Mouse (Mus musculus): ENCODE measurements around the gene Pa2g4. TPM values are rescaled to one million over a fixed set of nuclear protein-coding genes. Genes with fewer than 3 reads are reported as not detected.
"Not testable (repeated sequence)": the region's sequence is repeated elsewhere in the genome, so short reads cannot be mapped to it uniquely, and the experiment has no call there.

Pa2g4 gene
- polyA plus RNA-seq, 1 experiment from 2014 or later = 116 TPM

GRCm38 (mm10) chr10:128588775-128589463 is 23.1 kb upstream of the Pa2g4 start:
- Histone ChIP-seq H3K79me2 (ENCODE audit: inconsistent target) (no peaks in the 10 kb centered on the region), H3K36me3 (ENCODE audit: inconsistent target) (no peaks in the 10 kb centered on the region), H3K4me3 (ENCODE audit: inconsistent target) (peak overlapping the region; percentile 42), H3K27ac (no peak overlapping the region)
- 14% methylated on average over 23 of the region's 23 CpGs for WGBS (ENCODE audit: missing documents)

DNA sequence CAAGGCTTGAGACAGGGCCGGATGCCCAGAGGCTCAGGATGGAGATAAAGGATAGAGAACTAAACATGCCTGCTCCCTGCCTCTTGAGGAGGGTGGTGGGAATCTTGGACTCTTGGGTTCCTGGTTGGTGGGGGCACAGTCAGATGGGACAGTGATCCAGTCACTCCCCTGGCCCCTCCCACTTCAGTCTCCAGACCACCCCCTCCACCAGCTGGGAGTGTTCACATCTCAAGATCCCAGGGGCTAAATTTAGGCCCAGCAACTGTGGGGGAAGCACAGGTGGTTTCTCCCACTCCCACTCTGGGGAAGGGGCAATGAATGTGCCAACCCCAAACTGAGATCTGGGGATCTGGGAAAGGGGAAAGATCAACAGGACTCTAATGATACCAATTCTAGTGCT is 22.3 kb upstream of the Pa2g4 start:
- no peaks in the 10 kb centered on the region for H3K79me2 ChIP-seq (ENCODE audit: inconsistent target)
- H3K36me3 ChIP-seq (ENCODE audit: inconsistent target) = no peaks in the 10 kb centered on the region
- H3K4me3 ChIP-seq (ENCODE audit: inconsistent target) = no peak overlapping the region
- 82% methylated on average over 1 of the region's 1 CpGs for WGBS (ENCODE audit: missing documents)
- no peak overlapping the region for H3K27ac ChIP-seq

DNA sequence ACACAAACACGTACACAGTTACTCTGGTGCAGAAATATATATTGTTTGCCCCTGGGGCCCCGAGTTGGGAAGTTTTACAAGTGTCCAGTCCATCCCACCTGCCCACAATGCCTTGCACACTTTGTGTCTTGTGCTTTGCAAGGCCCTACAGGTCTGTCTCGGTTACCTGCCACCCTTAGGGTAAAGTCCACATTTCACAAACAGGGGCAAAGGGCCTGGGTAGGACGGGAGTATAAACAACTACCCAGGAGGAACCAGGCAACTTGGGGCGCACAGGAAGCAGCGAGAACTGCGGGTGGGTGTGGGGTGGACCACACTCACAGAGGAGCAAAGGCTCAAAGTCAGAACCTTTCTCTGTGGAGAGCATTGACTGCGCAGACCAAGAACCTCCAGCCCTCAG is 21.9 kb upstream of the Pa2g4 start:
- H3K79me2 ChIP-seq (ENCODE audit: inconsistent target) = no peaks in the 10 kb centered on the region
- 66% methylated on average over 8 of the region's 8 CpGs for WGBS (ENCODE audit: missing documents)
- H3K36me3 ChIP-seq (ENCODE audit: inconsistent target) = no peaks in the 10 kb centered on the region
- H3K27ac ChIP-seq = no peak overlapping the region
- H3K4me3 ChIP-seq (ENCODE audit: inconsistent target) = no peak overlapping the region

- Histone ChIP-seq H3K4me3 (ENCODE audit: inconsistent target) (no peak overlapping the region), H3K27ac (no peak overlapping the region), H3K79me2 (ENCODE audit: inconsistent target) (no peaks in the 10 kb centered on the region), H3K36me3 (ENCODE audit: inconsistent target) (no peaks in the 10 kb centered on the region)
- WGBS (ENCODE audit: missing documents) = 46% methylated on average over 4 of the region's 4 CpGs
Measured at GRCm38 (mm10) chr10:128587120-128587519, 21.3 kb upstream of the Pa2g4 start.

- Histone ChIP-seq H3K36me3 (ENCODE audit: inconsistent target) (no peaks in the 10 kb centered on the region), H3K79me2 (ENCODE audit: inconsistent target) (no peaks in the 10 kb centered on the region), H3K27ac (no peak overlapping the region), H3K4me3 (ENCODE audit: inconsistent target) (no peak overlapping the region)
- WGBS (ENCODE audit: missing documents) = 92% methylated on average over 1 of the region's 1 CpGs
Measured at GRCm38 (mm10) chr10:128586546-128586945, 20.8 kb upstream of the Pa2g4 start.

GRCm38 (mm10) chr10:128584386-128584785 is 18.6 kb upstream of the Pa2g4 start:
- no peaks in the 10 kb centered on the region for H3K36me3 ChIP-seq (ENCODE audit: inconsistent target)
- no peak overlapping the region for H3K4me3 ChIP-seq (ENCODE audit: inconsistent target)
- WGBS (ENCODE audit: missing documents) = 65% methylated on average over 4 of the region's 4 CpGs
- no peak overlapping the region for H3K27ac ChIP-seq
- H3K79me2 ChIP-seq (ENCODE audit: inconsistent target) = no peaks in the 10 kb centered on the region

DNA sequence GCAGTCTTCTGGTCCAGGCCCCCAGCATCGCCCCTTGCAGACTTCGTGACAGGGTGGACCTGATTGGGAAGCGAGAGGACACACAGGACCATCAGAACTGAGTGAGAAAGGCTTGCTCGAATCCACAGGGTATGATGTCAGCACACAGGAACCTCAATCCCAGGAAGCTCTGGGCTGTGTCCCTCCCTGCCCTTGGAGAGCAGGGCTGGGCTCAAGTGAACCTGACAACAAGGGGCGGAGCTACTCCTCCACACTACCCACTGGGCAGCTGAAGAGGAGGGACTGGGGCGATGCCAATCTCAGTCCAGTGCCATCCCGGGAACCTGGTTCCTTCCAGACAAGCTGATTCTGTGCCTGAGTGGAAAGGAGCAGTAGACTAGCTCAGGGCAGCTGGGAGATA is 17.9 kb upstream of the Pa2g4 start:
- Histone ChIP-seq H3K36me3 (ENCODE audit: inconsistent target) (no peaks in the 10 kb centered on the region), H3K79me2 (ENCODE audit: inconsistent target) (no peaks in the 10 kb centered on the region), H3K27ac (no peak overlapping the region), H3K4me3 (ENCODE audit: inconsistent target) (no peak overlapping the region)
- 77% methylated on average over 7 of the region's 7 CpGs for WGBS (ENCODE audit: missing documents)

- Histone ChIP-seq H3K36me3 (ENCODE audit: inconsistent target) (no peaks in the 10 kb centered on the region), H3K27ac (no peak overlapping the region), H3K79me2 (ENCODE audit: inconsistent target) (no peaks in the 10 kb centered on the region), H3K4me3 (ENCODE audit: inconsistent target) (no peak overlapping the region)
- WGBS (ENCODE audit: missing documents) = 76% methylated on average over 4 of the region's 4 CpGs
Measured at GRCm38 (mm10) chr10:128579731-128580130, 13.9 kb upstream of the Pa2g4 start.

DNA sequence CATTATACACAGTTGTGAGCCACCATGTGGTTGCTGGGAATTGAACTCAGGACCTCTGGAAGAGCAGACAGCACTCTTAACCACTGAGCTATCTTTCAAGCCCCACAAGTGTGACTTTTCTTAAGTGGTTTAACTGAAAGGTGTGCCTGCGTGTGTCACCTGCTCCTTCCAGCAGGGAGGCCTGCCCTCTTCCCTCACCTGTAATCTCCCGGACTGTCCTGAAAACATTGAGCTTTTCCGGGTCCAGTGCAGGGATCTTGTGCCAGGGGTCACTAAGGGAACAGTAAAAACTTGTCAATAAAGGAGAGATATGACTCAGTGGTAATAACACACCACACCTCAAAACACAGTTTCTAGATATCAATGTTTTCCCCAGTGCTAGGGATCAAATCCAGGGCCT is 13.5 kb upstream of the Pa2g4 start:
- Histone ChIP-seq H3K36me3 (ENCODE audit: inconsistent target) (no peaks in the 10 kb centered on the region), H3K27ac (no peak overlapping the region), H3K79me2 (ENCODE audit: inconsistent target) (no peaks in the 10 kb centered on the region), H3K4me3 (ENCODE audit: inconsistent target) (no peak overlapping the region)
- WGBS (ENCODE audit: missing documents) = 95% methylated on average over 3 of the region's 3 CpGs

- Histone ChIP-seq H3K4me3 (ENCODE audit: inconsistent target) (peak overlapping the region; percentile 30), H3K79me2 (ENCODE audit: inconsistent target) (no peaks in the 10 kb centered on the region), H3K27ac (no peak overlapping the region), H3K36me3 (ENCODE audit: inconsistent target) (no peaks in the 10 kb centered on the region)
- 66% methylated on average over 11 of the region's 11 CpGs for WGBS (ENCODE audit: missing documents)
Measured at GRCm38 (mm10) chr10:128578330-128578729, 12.5 kb upstream of the Pa2g4 start.

DNA sequence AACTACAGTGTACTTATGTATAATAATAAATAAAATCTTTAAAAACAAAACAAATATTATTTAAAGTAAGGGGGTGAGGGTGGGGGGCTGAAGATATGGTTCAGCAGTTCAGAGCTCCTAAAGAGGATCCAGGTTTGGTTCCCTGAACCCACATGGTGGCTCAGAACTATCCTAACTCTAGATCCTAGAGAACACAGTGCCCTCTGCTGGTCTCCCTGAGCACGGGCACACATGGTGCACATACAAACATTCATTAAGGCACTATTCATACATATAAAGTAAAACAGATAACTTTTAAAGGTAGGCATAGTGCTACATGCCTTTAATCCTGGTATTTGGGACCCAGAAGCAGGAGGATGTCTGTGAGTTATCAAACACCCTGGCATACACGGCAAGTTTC is 9.3 kb upstream of the Pa2g4 start:
- H3K36me3 ChIP-seq (ENCODE audit: inconsistent target) = no peaks in the 10 kb centered on the region
- no peak overlapping the region for H3K27ac ChIP-seq
- no peak overlapping the region for H3K4me3 ChIP-seq (ENCODE audit: inconsistent target)
- no peaks in the 10 kb centered on the region for H3K79me2 ChIP-seq (ENCODE audit: inconsistent target)
- 100% methylated on average over 2 of the region's 2 CpGs for WGBS (ENCODE audit: missing documents)

GRCm38 (mm10) chr10:128565206-128565787 is 490 bp downstream of the Pa2g4 start:
- Histone ChIP-seq H3K36me3 (ENCODE audit: inconsistent target) (peaks cover 24% of the 10 kb centered on the region), H3K79me2 (ENCODE audit: inconsistent target) (peaks cover 33% of the 10 kb centered on the region), H3K4me3 (ENCODE audit: inconsistent target) (peak overlapping the region; percentile 79), H3K27ac (peak overlapping the region; percentile 56)
- under 1% methylated on average over 46 of the region's 46 CpGs for WGBS (ENCODE audit: missing documents)

GRCm38 (mm10) chr10:128563544-128563943 is 2.2 kb downstream of the Pa2g4 start:
- Histone ChIP-seq H3K79me2 (ENCODE audit: inconsistent target) (peaks cover 33% of the 10 kb centered on the region), H3K27ac (no peak overlapping the region), H3K4me3 (ENCODE audit: inconsistent target) (no peak overlapping the region), H3K36me3 (ENCODE audit: inconsistent target) (peaks cover 41% of the 10 kb centered on the region)
- 63% methylated on average over 6 of the region's 6 CpGs for whole genome bisulfite sequencing (ENCODE audit: missing documents)

DNA sequence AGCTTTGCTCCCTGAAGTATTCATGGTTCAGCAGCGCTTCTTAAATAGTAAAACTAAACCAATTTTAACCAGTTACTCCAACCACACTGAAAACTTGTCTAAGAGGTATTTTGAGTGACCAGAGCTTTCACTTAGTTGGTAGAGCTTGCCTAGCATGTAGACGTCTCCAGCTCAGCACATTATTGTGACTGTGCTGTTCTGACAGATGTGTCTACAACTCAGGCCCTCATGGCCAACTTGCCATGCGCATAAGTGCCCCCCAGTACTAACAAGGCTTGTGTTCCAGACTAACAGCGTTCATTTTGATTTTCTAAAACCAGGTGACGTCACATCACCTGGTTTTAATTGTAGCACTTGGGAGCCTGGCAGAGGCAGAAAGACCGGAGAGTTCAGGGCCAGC is 8.8 kb downstream of the Pa2g4 start:
- no peaks in the 10 kb centered on the region for H3K79me2 ChIP-seq (ENCODE audit: inconsistent target)
- H3K27ac ChIP-seq = no peak overlapping the region
- no peak overlapping the region for H3K4me3 ChIP-seq (ENCODE audit: inconsistent target)
- peaks cover 40% of the 10 kb centered on the region for H3K36me3 ChIP-seq (ENCODE audit: inconsistent target)
- 90% methylated on average over 6 of the region's 6 CpGs for WGBS (ENCODE audit: missing documents)

GRCm38 (mm10) chr10:128556286-128556685 is 9.5 kb downstream of the Pa2g4 start:
- Histone ChIP-seq H3K36me3 (ENCODE audit: inconsistent target) (peaks cover 33% of the 10 kb centered on the region; the same call in 1 of the 2 replicates), H3K79me2 (ENCODE audit: inconsistent target) (no peaks in the 10 kb centered on the region), H3K4me3 (ENCODE audit: inconsistent target) (no peak overlapping the region), H3K27ac (no peak overlapping the region)

DNA sequence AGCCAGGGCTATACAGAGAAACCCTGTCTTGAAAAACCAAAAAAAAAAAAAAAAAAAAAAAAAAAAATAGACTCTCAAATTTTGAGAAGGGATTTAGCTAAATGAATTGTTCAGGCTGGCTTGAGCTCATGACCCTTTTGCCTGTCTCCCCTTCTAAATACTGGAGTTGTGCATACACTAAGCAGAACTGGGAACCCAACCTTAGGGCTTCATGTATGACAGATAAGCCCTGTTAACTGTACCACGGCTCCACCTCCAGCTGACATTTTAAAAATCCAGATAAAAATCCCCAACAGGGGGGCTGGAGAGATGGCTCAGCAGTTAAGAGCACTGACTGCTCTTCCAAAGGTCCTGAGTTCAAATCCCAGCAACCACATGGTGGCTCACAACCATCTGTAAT is 10.2 kb downstream of the Pa2g4 start:
- H3K4me3 ChIP-seq (ENCODE audit: inconsistent target); H3K79me2 ChIP-seq (ENCODE audit: inconsistent target); H3K27ac ChIP-seq: not testable (repeated sequence)
- WGBS (ENCODE audit: missing documents) = 88% methylated on average over 1 of the region's 1 CpGs
- H3K36me3 ChIP-seq (ENCODE audit: inconsistent target) = peaks cover 28% of the 10 kb centered on the region; the same call in 1 of the 2 replicates
